ENCODE assay signal across 8 mouse cellular contexts in the genomic region with DNA sequence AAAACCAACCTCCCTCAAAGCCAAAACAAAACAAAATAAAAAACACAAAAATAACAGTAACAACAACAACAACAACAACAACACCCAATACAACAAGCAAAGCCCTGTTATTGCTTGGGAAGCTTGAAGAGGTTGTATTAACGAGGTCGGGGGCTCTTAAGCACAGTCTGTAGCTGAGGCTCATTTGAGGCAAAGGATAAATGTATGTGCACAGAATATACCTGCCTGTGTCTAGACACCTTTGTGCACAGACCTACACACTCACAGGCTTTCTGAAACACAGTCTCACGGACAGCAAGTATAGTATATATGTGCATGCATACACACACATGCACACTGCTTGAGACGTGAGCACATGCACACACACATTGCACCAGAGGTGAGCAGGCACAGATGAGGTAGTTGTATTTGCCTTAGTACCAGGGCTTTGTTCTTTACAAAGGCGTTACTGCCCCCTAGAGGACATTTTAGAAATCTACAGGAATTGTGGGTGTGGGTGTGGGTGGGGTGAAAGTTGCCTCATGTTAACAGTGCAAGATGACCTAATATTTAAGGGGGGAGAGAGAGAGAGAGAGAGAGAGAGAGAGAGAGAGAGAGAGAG. TPM values are rescaled to one million over a fixed set of nuclear protein-coding genes. Genes with fewer than 3 reads are reported as not detected.
DNase-seq lines count a peak whose midpoint lies in the region; ATAC-seq lines count a peak whose summit lies in the region.

No protein-coding gene starts in this region.

- H3K4me2 ChIP-seq in limb, embryonic 12.5 days, result no peak overlapping the region
- H3K4me2 ChIP-seq in midbrain, embryonic 13.5 days (replicated peaks), result no peak overlapping the region

- H3K9ac ChIP-seq in limb, embryonic 12.5 days (replicated peaks), result no peak overlapping the region
- no peak overlapping the region for H3K9ac ChIP-seq in midbrain, embryonic 13.5 days (replicated peaks)

- peak; percentile 88 for ATAC-seq in CD4-positive, CD25-positive, alpha-beta regulatory T cell, adult 4 months
- peak; percentile 59 to 75 for ATAC-seq in hematopoietic stem cell, adult 5-6 weeks (replicated peaks in 1 of 2; ENCODE audit: insufficient read depth in 1 of 2, low FRiP score in 2 of 2, low TSS enrichment in 1 of 2, low read depth in 1 of 2, poor library complexity in 2 of 2, severe bottlenecking in 2 of 2)
- peak; percentile 82 for ATAC-seq in limb, embryonic 12.5 days (ENCODE audit: insufficient number of reproducible peaks, insufficient read depth, low FRiP score, low TSS enrichment, low read depth)
- ATAC-seq in midbrain, embryonic 13.5 days, result peak; percentile 84

- H3K4me3 ChIP-seq in limb, embryonic 12.5 days (replicated peaks), result no peak overlapping the region
- H3K4me3 ChIP-seq in midbrain, embryonic 13.5 days (replicated peaks), result no peak overlapping the region

- no peak overlapping the region for H3K27ac ChIP-seq in limb, embryonic 12.5 days
- H3K27ac ChIP-seq in midbrain, embryonic 13.5 days, result no peak overlapping the region

- H3K36me3 ChIP-seq in limb, embryonic 12.5 days, result no peaks in the 10 kb centered on the region
- no peaks in the 10 kb centered on the region for H3K36me3 ChIP-seq in midbrain, embryonic 13.5 days

- 18% methylated on average over 5 of the region's 5 CpGs for WGBS in limb, embryonic 12.5 days
- WGBS in midbrain, embryonic 13.5 days, result 26% methylated on average over 5 of the region's 5 CpGs

- H3K9me3 ChIP-seq in limb, embryonic 12.5 days, result no peaks in the 10 kb centered on the region
- no peaks in the 10 kb centered on the region for H3K9me3 ChIP-seq in midbrain, embryonic 13.5 days

- peaks cover 16% of the 10 kb centered on the region for H3K27me3 ChIP-seq in limb, embryonic 12.5 days
- peaks cover 50% of the 10 kb centered on the region for H3K27me3 ChIP-seq in midbrain, embryonic 13.5 days

- no peaks in the 10 kb centered on the region for H3K4me1 ChIP-seq in limb, embryonic 12.5 days (replicated peaks)
- H3K4me1 ChIP-seq in midbrain, embryonic 13.5 days (replicated peaks), result no peaks in the 10 kb centered on the region

- DNase-seq in 3T3-L1 (ENCODE audit: low read depth, low spot score), result peak; percentile 79
- DNase-seq in cerebellum, postnatal 25 days, result peak; percentile 24 to 45
- no peak for DNase-seq in urinary bladder, postnatal 25 days (ENCODE audit: low spot score)
- no peak for DNase-seq in urinary bladder, postnatal 4 days (ENCODE audit: low spot score in 2 of 2)

RNA-seq across cellular contexts. Expression of a gene that starts 10.4 kb away (rescaled TPM):
- 10 to 100 TPM; 11.9 to 16.1 TPM for polyA plus RNA-seq in CD4-positive, CD25-positive, alpha-beta regulatory T cell, adult 4 months (2017; shearing (Covaris generic))
- 34.0 and 39.6 TPM in 2 replicates for total RNA-seq in hematopoietic stem cell, adult 5-6 weeks (2017)
- 41.3 and 41.9 TPM in 2 replicates for polyA plus RNA-seq in limb, embryonic 12.5 days (2016; fragmentation: Nextera tagmentation; extraction: Ambion mirVana)
- 50.8 and 56.4 TPM in 2 replicates for polyA plus RNA-seq in midbrain, embryonic 13.5 days (2015; fragmentation: Nextera tagmentation; extraction: Ambion mirVana)

RNA-seq across cellular contexts. Expression of a gene that starts 15.9 kb away (rescaled TPM):
- polyA plus RNA-seq in CD4-positive, CD25-positive, alpha-beta regulatory T cell, adult 4 months (2017; shearing (Covaris generic)), result not detected
- total RNA-seq in hematopoietic stem cell, adult 5-6 weeks (2017), result 0.63 TPM in 1 of 2 replicates, not detected in the other
- polyA plus RNA-seq in limb, embryonic 12.5 days (2016; fragmentation: Nextera tagmentation; extraction: Ambion mirVana), result 4.1 and 5.8 TPM in 2 replicates
- 10.8 and 12.2 TPM in 2 replicates for polyA plus RNA-seq in midbrain, embryonic 13.5 days (2015; fragmentation: Nextera tagmentation; extraction: Ambion mirVana)

RNA-seq across cellular contexts. Expression of a gene that starts 25.4 kb away (rescaled TPM):
- polyA plus RNA-seq in CD4-positive, CD25-positive, alpha-beta regulatory T cell, adult 4 months (2017; shearing (Covaris generic)), result 10 to 100 TPM; 32.5 to 41.2 TPM
- total RNA-seq in hematopoietic stem cell, adult 5-6 weeks (2017), result 6.3 and 8.3 TPM in 2 replicates
- 24.8 and 27.0 TPM in 2 replicates for polyA plus RNA-seq in limb, embryonic 12.5 days (2016; fragmentation: Nextera tagmentation; extraction: Ambion mirVana)
- 29.7 and 31.7 TPM in 2 replicates for polyA plus RNA-seq in midbrain, embryonic 13.5 days (2015; fragmentation: Nextera tagmentation; extraction: Ambion mirVana)

Comparison
In these comparisons a context has a peak if more than half of its experiments do, and no peak if none do; other contexts are left out.
1. DNase-seq: peak in 3T3-L1 (single experiment) and cerebellum, postnatal 25 days (2 of 2); none in urinary bladder, postnatal 25 days (single experiment) and urinary bladder, postnatal 4 days (0 of 2).
2. Peak in every context shown above with its lines, with median percentiles within 50 percentile points of each other: ATAC-seq.